Mouse (Mus musculus) midbrain, embryonic 11.5 days (tissue): ENCODE data around the gene Tmem150a. TPM values are rescaled to one million over a fixed set of nuclear protein-coding genes. Genes with fewer than 3 reads are reported as not detected.
A peak's percentile ranks its signal among the peaks of the same experiment; 100 is the strongest.

Experiments used
- ATAC-seq: fragments of 200-750 bp; cut with Nextera tagmentation; 2 replicates; pipeline ENCODE4 v1.8.0; 2017; ENCODE audit warnings: moderate TSS enrichment, moderate library complexity; ENCODE audit not compliant: low FRiP score
- DNase-seq: peaks from one replicate; pipeline ENCODE4 v3.0.0; 2015; ENCODE audit warnings: low spot score; ENCODE audit errors: missing footprints
- H3K27ac ChIP-seq: fragments of 300-500 bp; sonication (generic); 2 replicates; pipeline ENCODE4 v1.5.1; 2014; ENCODE audit warnings: low read depth, low read length
- H3K27me3 ChIP-seq: fragments of 300-500 bp; sonication (generic); 2 replicates; pipeline ENCODE4 v1.6.1; 2014; ENCODE audit warnings: mild to moderate bottlenecking, low read length, moderate library complexity, mixed read lengths; ENCODE audit not compliant: control insufficient read depth, insufficient read depth
- H3K36me3 ChIP-seq: fragments of 300-500 bp; sonication (generic); 2 replicates; pipeline ENCODE4 v1.6.1; 2014; ENCODE audit warnings: mild to moderate bottlenecking, low read length, moderate library complexity, mixed read lengths; ENCODE audit not compliant: control insufficient read depth, insufficient read depth
- H3K4me1 ChIP-seq: fragments of 300-500 bp; sonication (generic); 2 replicates; pipeline ENCODE4 v1.6.1; 2014; ENCODE audit warnings: low read length; ENCODE audit not compliant: control insufficient read depth, insufficient read depth
- H3K4me2 ChIP-seq: fragments of 300-500 bp; sonication (generic); 2 replicates; pipeline ENCODE4 v1.6.1; 2014; ENCODE audit warnings: mild to moderate bottlenecking, moderate library complexity
- H3K4me3 ChIP-seq: fragments of 300-500 bp; sonication (generic); 2 replicates; pipeline ENCODE4 v1.5.1; 2014; ENCODE audit warnings: low read depth, low read length
- H3K9ac ChIP-seq: fragments of 300-500 bp; sonication (generic); 2 replicates; pipeline ENCODE4 v1.6.1; 2014; ENCODE audit warnings: low read length
- H3K9me3 ChIP-seq: fragments of 300-500 bp; sonication (generic); 2 replicates; pipeline ENCODE4 v1.6.1; 2016; ENCODE audit warnings: low read length; ENCODE audit not compliant: control insufficient read depth
- WGBS: fragments of 180-500 bp; shearing (Covaris S2); extraction: QIAGEN DNeasy Blood & Tissue Kit; methylation state at CpG from one replicate; pipeline ENCODE4 v1.1.7; 2014; 5-methylcytosine and 5-hydroxymethylcytosine counted together
- polyA plus RNA-seq: library from polyadenylated mRNA; unstranded; fragments of >200 nt; fragmentation: Nextera tagmentation; extraction: Ambion mirVana; gene quantifications from 2 replicates; pipeline ENCODE4 v1.2.1, GENCODE M21; 2014

The Tmem150a gene
- polyA plus RNA-seq, 1 experiment from 2014 or later: 6.2 TPM

- DNase-seq (no peak), ATAC-seq (no peak)
- Histone ChIP-seq H3K36me3 (no peaks in the 10 kb centered on the region), H3K4me2 (no peak overlapping the region), H3K4me1 (no peaks in the 10 kb centered on the region; the same call in 1 of the 2 replicates), H3K9ac (no peak overlapping the region), H3K27ac (no peak overlapping the region), H3K4me3 (no peak overlapping the region), H3K9me3 (no peaks in the 10 kb centered on the region), H3K27me3 (peaks cover 9% of the 10 kb centered on the region)
- WGBS: 85% methylated on average over 15 of the region's 15 CpGs
Observed at GRCm38 (mm10) chr6:72374820-72375563, 19.7 kb downstream of the Tmem150a start.

- Histone ChIP-seq H3K4me3 (no peak overlapping the region), H3K4me1 (peaks cover 6% of the 10 kb centered on the region; the same call in 1 of the 2 replicates), H3K4me2 (no peak overlapping the region), H3K9me3 (no peaks in the 10 kb centered on the region), H3K36me3 (no peaks in the 10 kb centered on the region), H3K27ac (no peak overlapping the region), H3K27me3 (peaks cover 16% of the 10 kb centered on the region), H3K9ac (no peak overlapping the region)
- ATAC-seq (no peak), DNase-seq (no peak)
- 86% methylated on average over 8 of the region's 8 CpGs for WGBS
Observed at GRCm38 (mm10) chr6:72378510-72379234, 23.4 kb downstream of the Tmem150a start.

GRCm38 (mm10) chr6:72379377-72380130, 24.3 kb downstream of the Tmem150a start:
- peaks cover 16% of the 10 kb centered on the region for H3K27me3 ChIP-seq
- no peak for ATAC-seq
- H3K4me1 ChIP-seq: peaks cover 6% of the 10 kb centered on the region; the same call in 1 of the 2 replicates
- peak overlapping the region; percentile 44 for H3K4me2 ChIP-seq
- DNase-seq: no peak
- H3K9me3 ChIP-seq: no peaks in the 10 kb centered on the region
- H3K27ac ChIP-seq: no peak overlapping the region
- no peak overlapping the region for H3K9ac ChIP-seq
- peak overlapping the region; percentile 38 for H3K4me3 ChIP-seq
- WGBS: 40% methylated on average over 7 of the region's 7 CpGs
- H3K36me3 ChIP-seq: no peaks in the 10 kb centered on the region

- ATAC-seq (peak; percentile 70; the same call in 1 of the 2 replicates), DNase-seq (peak; percentile 90)
- H3K4me3 ChIP-seq: peak within 1 kb of the TSS; percentile 38
- no peak within 1 kb of the TSS for H3K27ac ChIP-seq
- peak within 1 kb of the TSS; percentile 40 for H3K9ac ChIP-seq
- no peaks in the 10 kb centered on the region for H3K9me3 ChIP-seq
- peaks cover 16% of the 10 kb centered on the region for H3K27me3 ChIP-seq
- H3K4me2 ChIP-seq: peak within 1 kb of the TSS; percentile 44
- 2% methylated on average over 47 of the region's 49 CpGs for WGBS
- peaks cover 6% of the 10 kb centered on the region; the same call in 1 of the 2 replicates for H3K4me1 ChIP-seq
- H3K36me3 ChIP-seq: no peaks in the 10 kb centered on the region
Observed at GRCm38 (mm10) chr6:72380131-72380770, 25.0 kb downstream of the Tmem150a start, which contains the start of gene Vamp5. TSS of gene Vamp5 (minus strand) at chr6:72380468.

GRCm38 (mm10) chr6:72382494-72382893, 27.2 kb downstream of the Tmem150a start:
- Histone ChIP-seq H3K9ac (no peak overlapping the region), H3K4me2 (no peak overlapping the region)
- 86% methylated on average over 6 of the region's 6 CpGs for WGBS

GRCm38 (mm10) chr6:72383142-72383820, 28.0 kb downstream of the Tmem150a start:
- Histone ChIP-seq H3K4me1 (peaks cover 6% of the 10 kb centered on the region; the same call in 1 of the 2 replicates), H3K27ac (no peak overlapping the region), H3K4me2 (no peak overlapping the region), H3K9ac (no peak overlapping the region), H3K27me3 (peaks cover 16% of the 10 kb centered on the region), H3K4me3 (no peak overlapping the region), H3K36me3 (no peaks in the 10 kb centered on the region), H3K9me3 (no peaks in the 10 kb centered on the region)
- DNase-seq (no peak), ATAC-seq (no peak)
- WGBS: 87% methylated on average over 6 of the region's 6 CpGs

More at GRCm38 (mm10) chr6:72382494-72382893, 27.2 kb downstream of the Tmem150a start:
- Histone ChIP-seq H3K4me3 (no peak overlapping the region), H3K27me3 (peaks cover 16% of the 10 kb centered on the region), H3K9me3 (no peaks in the 10 kb centered on the region), H3K4me1 (peaks cover 6% of the 10 kb centered on the region; the same call in 1 of the 2 replicates), H3K36me3 (no peaks in the 10 kb centered on the region), H3K27ac (no peak overlapping the region)
- DNase-seq (no peak), ATAC-seq (no peak)

- Histone ChIP-seq H3K27me3 (peaks cover 16% of the 10 kb centered on the region), H3K4me1 (peaks cover 6% of the 10 kb centered on the region; the same call in 1 of the 2 replicates), H3K4me2 (no peak overlapping the region), H3K27ac (no peak overlapping the region), H3K9me3 (no peaks in the 10 kb centered on the region), H3K9ac (no peak overlapping the region), H3K4me3 (no peak overlapping the region), H3K36me3 (no peaks in the 10 kb centered on the region)
- whole genome bisulfite sequencing: 88% methylated on average over 7 of the region's 7 CpGs
- DNase-seq (no peak), ATAC-seq (no peak)
Observed at GRCm38 (mm10) chr6:72383952-72384351, 28.7 kb downstream of the Tmem150a start.

- peaks cover 4% of the 10 kb centered on the region for H3K27me3 ChIP-seq
- H3K36me3 ChIP-seq: no peaks in the 10 kb centered on the region
- no peak overlapping the region for H3K27ac ChIP-seq
- no peak overlapping the region for H3K9ac ChIP-seq
- no peak overlapping the region for H3K4me2 ChIP-seq
- peaks cover 8% of the 10 kb centered on the region for H3K4me1 ChIP-seq
- ATAC-seq: no peak
- no peaks in the 10 kb centered on the region for H3K9me3 ChIP-seq
- DNase-seq: no peak
- 86% methylated on average over 4 of the region's 4 CpGs for WGBS
- no peak overlapping the region for H3K4me3 ChIP-seq
Observed at GRCm38 (mm10) chr6:72385258-72385657, 30.0 kb downstream of the Tmem150a start.
